Mouse (Mus musculus): ENCODE data around the gene Pgap3. TPM values are rescaled to one million over a fixed set of nuclear protein-coding genes. Genes with fewer than 3 reads are reported as not detected.

The Pgap3 gene
- total RNA-seq (2021), result 3.6 and 6.5 TPM in 2 replicates
- long read RNA-seq, partial matches to known transcripts, result 0 of 5 reads
- long read RNA-seq, other reads (novel, unspliced or antisense), result 3 of 5 reads

- peak; percentile 83 for DNase-seq
Measured at GRCm38 (mm10) chr11:98400161-98400726, at the start of gene Pgap3. Pgap3 (minus strand) TSS chr11:98400490.

DNA sequence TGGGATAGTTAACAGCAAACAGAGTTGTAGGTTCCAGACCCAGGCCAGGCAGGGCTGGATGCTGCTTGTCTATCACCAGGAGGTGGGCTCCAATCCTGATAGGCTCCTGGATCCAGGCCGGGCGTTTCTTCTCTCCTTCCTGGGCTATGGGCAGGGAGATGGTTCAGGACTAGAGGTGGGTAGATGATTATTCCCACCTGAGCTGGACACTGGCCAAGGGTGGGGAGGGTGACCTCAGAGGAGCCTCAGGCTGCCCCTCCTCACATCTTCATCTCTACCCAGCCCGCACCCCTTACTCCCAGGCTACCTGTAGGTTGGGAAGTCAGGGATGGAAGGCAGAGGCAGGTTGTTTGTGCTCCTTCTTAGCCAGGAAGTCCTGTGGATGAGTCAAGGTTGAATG lies 49.1 kb upstream of the Pgap3 start:
- no peak for DNase-seq

GRCm38 (mm10) chr11:98448191-98448790 lies 48.0 kb upstream of the Pgap3 start:
- DNase-seq, result no peak

DNA sequence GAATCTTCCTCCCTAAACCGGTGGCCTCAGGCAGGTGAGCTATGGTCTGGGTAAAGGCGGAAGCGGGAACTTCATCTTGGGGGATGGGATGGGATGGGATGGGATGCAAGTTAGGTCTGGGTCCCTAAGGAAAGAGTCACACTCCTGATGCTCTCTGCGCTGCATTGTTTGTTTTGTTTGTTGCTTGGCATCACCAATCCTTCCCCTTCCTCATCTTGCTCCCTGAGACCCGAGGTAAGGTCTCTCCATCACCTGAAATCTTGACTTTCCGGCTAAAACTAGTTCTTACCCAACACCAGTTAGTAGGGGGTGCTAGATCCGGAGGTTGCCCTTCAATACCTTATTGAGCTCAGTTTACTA lies 47.2 kb upstream of the Pgap3 start:
- no peak for DNase-seq

GRCm38 (mm10) chr11:98446562-98447474 lies 46.5 kb upstream of the Pgap3 start:
- DNase-seq, result no peak

GRCm38 (mm10) chr11:98446213-98446561 lies 45.9 kb upstream of the Pgap3 start, which contains the start of gene Grb7:
Grb7 (plus strand) TSS chr11:98446394.
- DNase-seq, result no peak

DNA sequence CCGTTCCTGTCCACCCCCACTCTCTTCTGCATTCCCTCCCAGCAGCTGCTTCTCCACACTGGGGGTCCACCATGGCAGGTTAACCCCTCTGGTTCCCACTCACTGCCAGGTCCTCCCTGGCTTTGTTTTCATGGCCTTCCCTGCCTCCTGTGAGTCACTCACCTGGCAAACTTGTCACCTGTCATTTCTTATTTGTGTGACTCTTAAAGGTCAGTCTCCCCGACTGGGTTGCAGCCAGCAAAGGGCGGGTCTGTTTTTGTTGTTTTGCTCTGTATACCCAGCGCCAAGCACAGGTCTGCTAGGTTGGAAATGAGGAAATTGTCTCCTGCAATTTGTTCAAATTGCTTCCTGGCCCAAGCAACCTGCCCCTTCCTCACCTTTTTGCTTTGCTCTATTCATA lies 45.4 kb upstream of the Pgap3 start:
- DNase-seq, result no peak

- no peak for DNase-seq
Measured at GRCm38 (mm10) chr11:98445238-98445637, 44.9 kb upstream of the Pgap3 start.

DNA sequence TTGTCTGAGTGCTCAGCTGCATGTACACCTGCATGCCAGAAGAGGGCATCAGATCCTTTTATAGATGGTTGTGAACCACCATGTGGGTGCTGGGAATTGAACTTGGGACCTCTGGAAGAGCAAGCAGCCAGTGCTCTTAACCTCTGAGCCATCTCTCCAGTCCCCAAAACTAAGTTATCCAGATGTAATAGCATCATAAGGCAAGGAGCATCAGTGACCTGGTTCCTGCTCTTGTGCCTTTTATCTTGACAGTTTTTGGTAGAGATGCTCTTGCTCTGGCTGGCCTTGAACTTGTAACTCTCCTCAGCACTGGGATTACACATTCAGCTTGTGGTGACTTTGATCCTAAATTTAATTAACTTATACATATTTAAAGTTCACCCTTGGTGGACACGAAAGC lies 43.4 kb upstream of the Pgap3 start:
- DNase-seq, result no peak

GRCm38 (mm10) chr11:98438331-98439158 lies 38.3 kb upstream of the Pgap3 start, which contains the start of gene Mien1:
Mien1 (minus strand) TSS chr11:98438991.
- peak; percentile 96 for DNase-seq

DNA sequence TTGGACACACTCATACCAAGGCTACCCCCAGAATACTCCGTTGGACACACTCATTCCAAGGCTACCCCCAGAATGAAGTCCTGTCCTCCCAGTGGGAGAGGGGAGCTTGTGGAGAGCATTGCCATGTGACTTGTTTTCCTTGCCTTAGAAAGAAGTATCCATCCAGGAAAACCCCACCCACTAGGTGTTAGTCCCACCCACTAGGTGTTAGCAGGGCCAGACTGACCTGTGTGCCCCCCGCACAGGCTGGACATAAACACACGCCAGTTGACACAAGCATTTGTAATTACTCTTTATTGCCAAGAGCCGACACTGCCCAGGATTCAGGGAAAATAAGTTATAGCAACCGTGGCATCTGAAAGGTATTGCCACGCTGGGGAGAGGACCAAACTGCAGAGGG lies 37.2 kb upstream of the Pgap3 start:
- no peak for DNase-seq

DNA sequence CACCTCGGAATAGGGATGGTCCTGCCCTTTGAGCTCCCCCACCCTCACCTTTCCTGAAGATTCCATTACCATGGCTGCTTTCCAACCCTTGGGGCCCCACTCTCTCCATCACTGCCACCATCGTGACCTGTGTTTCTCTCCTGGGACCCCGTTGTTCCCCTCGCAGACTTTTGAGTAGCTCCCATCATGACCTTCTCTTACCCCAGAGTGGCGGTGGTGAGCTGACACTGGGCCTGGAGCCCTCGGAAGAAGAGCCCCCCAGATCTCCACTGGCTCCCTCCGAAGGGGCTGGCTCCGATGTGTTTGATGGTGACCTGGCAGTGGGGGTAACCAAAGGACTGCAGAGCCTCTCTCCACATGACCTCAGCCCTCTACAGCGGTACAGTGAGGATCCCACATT lies 35.4 kb upstream of the Pgap3 start:
- DNase-seq, result no peak

DNA sequence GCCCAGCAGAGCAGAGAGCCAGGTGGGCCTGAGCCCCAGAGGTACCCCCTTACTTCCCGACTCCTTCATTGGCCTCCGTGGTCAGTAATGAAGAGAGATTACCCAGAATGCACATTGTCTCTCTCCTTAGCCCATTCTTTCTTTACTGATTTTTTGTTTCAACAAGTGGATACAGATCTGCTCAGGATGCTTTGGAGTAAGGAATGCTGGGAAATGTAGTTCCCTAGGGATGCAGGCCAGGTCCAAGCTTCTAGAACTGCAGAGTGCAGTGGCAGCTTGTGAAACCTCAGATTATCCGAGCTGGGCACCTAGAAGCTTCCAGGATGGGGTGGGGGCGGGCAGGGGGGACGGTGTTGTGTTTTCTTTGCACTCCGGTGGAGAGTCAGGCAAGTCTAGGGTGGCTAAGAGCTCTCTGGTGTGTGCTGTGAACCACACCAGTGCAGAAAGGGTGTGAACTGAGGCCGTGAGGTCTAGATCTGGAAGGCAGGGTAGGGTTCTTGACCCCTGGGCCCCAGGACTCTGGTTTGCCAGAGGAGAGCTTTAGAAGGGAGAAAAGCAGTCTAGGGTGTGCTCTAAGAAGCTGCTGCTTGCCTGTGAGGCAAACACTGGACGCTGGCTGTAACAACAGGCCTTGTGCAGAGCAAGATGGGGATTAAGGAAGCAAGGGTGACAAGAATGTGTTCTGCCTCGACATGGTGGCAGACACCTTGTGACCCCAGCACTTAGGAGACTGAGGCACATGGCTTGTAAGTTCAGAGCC lies 31.6 kb upstream of the Pgap3 start:
- no peak for DNase-seq

DNA sequence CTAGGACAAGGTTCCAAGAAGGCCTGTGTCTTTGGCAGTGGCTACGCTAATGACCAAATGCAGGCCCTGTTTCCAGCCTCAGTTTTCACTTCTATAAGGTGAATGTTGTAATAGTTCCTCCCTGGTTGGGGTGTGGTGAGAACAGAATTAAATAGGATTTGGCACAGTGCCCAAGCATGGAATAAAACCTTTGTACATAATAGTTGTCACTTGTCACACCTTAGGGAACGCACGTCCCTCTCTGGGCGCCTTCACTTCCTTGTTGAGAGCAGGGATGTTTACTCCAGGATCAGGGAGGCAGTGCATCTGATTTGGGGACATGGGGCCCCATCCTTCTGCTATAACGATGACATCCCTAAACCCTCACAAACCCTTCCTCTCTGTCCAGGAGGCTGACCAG lies 28.1 kb upstream of the Pgap3 start:
- no peak for DNase-seq

DNA sequence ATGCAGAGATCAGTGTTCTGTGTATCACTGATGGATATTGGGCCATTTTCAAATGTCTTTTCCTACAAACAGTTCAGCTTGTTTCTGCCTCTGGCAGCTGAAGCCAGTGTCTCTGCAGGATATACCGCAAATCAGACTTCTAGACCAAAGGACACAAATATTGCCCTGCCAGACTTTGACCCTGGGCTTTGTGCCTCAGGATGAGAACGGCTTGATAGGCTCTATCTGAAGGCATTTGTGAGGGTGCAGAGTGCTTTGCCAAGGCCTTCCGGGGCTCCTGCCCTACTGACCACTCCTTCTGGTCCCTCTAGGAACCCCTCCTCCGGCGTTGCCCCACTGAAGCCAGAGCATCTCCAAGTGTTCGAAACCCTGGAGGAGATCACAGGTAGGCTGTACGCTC lies 26.3 kb upstream of the Pgap3 start:
- no peak for DNase-seq

GRCm38 (mm10) chr11:98418939-98419547 lies 18.8 kb upstream of the Pgap3 start:
- no peak for DNase-seq

GRCm38 (mm10) chr11:98418273-98418672 lies 18.0 kb upstream of the Pgap3 start:
- DNase-seq, result no peak

- DNase-seq, result no peak
Measured at GRCm38 (mm10) chr11:98417074-98417473, 16.8 kb upstream of the Pgap3 start.

DNA sequence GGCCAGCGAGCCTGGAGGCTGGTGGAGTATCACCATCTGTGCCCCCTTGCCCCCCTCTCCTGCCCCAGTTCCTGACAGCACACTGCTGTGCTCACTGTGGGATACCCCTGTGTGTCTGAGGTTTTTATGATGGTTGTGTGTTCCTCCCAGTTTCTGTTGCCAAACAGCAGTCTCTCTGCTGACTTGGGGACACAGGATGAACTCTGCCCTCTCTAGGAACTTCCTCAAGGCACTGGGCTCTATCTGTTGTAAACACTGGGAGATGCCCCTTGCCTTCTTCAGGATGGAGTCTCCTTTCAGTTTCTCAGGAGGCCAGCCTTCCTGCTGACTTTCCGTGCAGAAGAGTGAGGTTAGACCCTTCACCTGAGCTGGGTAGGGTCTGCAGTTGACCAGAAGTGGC lies 13.9 kb upstream of the Pgap3 start:
- no peak for DNase-seq

DNA sequence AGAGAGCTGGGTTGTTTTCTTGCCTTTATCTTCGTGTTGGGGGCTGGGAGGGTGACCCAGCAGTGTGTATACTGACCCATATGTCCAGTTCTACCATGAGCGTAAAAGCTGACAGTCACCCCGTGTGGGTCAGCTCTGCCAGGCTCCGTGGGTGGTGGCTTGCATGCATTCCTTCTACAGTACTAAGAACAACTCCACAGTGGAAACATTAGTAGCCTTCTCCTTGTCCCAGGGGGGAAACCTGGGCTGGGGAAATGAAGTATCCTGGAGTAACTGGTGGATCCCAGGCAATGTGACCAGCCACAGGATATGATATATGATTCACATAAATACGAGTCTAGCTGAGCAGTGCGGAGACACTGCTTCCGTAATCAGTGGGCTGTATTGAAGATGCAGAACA lies 13.4 kb upstream of the Pgap3 start:
- no peak for DNase-seq

DNA sequence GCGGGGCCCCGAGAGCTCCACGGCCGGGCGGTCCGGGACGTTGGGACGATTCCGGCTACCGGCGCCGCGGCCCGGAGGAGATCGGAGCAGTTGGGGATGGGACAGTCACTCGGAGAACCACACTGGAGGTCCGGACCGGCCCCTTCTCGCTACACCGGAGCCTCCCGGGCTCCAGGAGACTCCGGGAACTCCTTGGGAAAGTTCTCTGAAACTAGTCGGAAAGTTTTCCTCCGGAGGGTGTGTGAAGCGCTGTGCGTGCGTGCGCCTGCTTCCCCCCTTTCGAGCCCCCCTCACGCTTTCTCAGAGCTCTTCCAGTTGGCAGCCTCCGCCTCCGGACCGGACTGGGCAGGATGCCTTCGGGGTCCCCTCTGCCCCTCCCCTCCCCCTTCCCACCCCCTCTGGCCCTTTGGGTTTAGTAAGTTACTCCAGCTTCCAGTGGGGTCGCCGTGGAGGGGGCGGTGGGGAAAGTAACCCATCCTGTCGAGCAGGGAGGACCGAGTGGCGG lies 12.6 kb upstream of the Pgap3 start:
- DNase-seq, result no peak
